Mouse (Mus musculus): ENCODE data around the gene Palm2. TPM values are rescaled to one million over a fixed set of nuclear protein-coding genes. Genes with fewer than 3 reads are reported as not detected.

Palm2 gene
- polyA plus RNA-seq, 1 experiment from 2014 or later: 0.05 TPM

GRCm38 (mm10) chr4:57694356-57695136 lies 260.5 kb downstream of the Palm2 start:
- ATAC-seq (peak; percentile 27; the same call in 1 of the 2 replicates), DNase-seq (no peak)
- H3K4me3 ChIP-seq (ENCODE audit: low read depth, low read length): no peak overlapping the region
- no peak overlapping the region for H3K4me2 ChIP-seq (ENCODE audit: low read depth, low read length)
- 62% methylated on average over 5 of the region's 5 CpGs for WGBS (ENCODE audit: insufficient replicate concordance)
- H3K36me3 ChIP-seq (replicated peaks; ENCODE audit: insufficient read depth, low read length): no peaks in the 10 kb centered on the region
- H3K9ac ChIP-seq (replicated peaks): no peak overlapping the region
- TF ChIP-seq CTCF (IDR thresholded peaks at IDR 0.05; ENCODE audit: low read depth) (no peak), EP300 (IDR thresholded peaks at IDR 0.05; ENCODE audit: low read depth) (no peak)
- H3K27ac ChIP-seq (ENCODE audit: low read depth): no peak overlapping the region
- H3K4me1 ChIP-seq (ENCODE audit: insufficient read depth): no peaks in the 10 kb centered on the region
- no peaks in the 10 kb centered on the region for H3K9me3 ChIP-seq (ENCODE audit: low read length)
- H3K27me3 ChIP-seq (ENCODE audit: insufficient read depth, low read length): no peaks in the 10 kb centered on the region

- Histone ChIP-seq H3K4me3 (ENCODE audit: low read depth, low read length) (no peak overlapping the region), H3K36me3 (replicated peaks; ENCODE audit: insufficient read depth, low read length) (no peaks in the 10 kb centered on the region), H3K9ac (replicated peaks) (no peak overlapping the region), H3K27ac (ENCODE audit: low read depth) (no peak overlapping the region), H3K9me3 (ENCODE audit: low read length) (no peaks in the 10 kb centered on the region), H3K4me1 (ENCODE audit: insufficient read depth) (no peaks in the 10 kb centered on the region), H3K4me2 (ENCODE audit: low read depth, low read length) (no peak overlapping the region), H3K27me3 (ENCODE audit: insufficient read depth, low read length) (no peaks in the 10 kb centered on the region)
- 85% methylated on average over 11 of the region's 11 CpGs for WGBS (ENCODE audit: insufficient replicate concordance)
- no peak for ATAC-seq
- TF ChIP-seq EP300 (IDR thresholded peaks at IDR 0.05; ENCODE audit: low read depth) (no peak), CTCF (IDR thresholded peaks at IDR 0.05; ENCODE audit: low read depth) (no peak)
- DNase-seq: no peak
Observed at GRCm38 (mm10) chr4:57696955-57697354, 262.9 kb downstream of the Palm2 start.

- no peak overlapping the region for H3K27ac ChIP-seq (ENCODE audit: low read depth)
- no peaks in the 10 kb centered on the region for H3K9me3 ChIP-seq (ENCODE audit: low read length)
- no peaks in the 10 kb centered on the region for H3K4me1 ChIP-seq (ENCODE audit: insufficient read depth)
- no peaks in the 10 kb centered on the region for H3K36me3 ChIP-seq (replicated peaks; ENCODE audit: insufficient read depth, low read length)
- 81% methylated on average over 12 of the region's 12 CpGs for WGBS (ENCODE audit: insufficient replicate concordance)
- H3K4me2 ChIP-seq (ENCODE audit: low read depth, low read length): no peak overlapping the region
- no peaks in the 10 kb centered on the region for H3K27me3 ChIP-seq (ENCODE audit: insufficient read depth, low read length)
- no peak overlapping the region for H3K4me3 ChIP-seq (ENCODE audit: low read depth, low read length)
- ATAC-seq (no peak), DNase-seq (no peak)
- TF ChIP-seq CTCF (IDR thresholded peaks at IDR 0.05; ENCODE audit: low read depth) (no peak), EP300 (IDR thresholded peaks at IDR 0.05; ENCODE audit: low read depth) (no peak)
- no peak overlapping the region for H3K9ac ChIP-seq (replicated peaks)
Observed at GRCm38 (mm10) chr4:57697918-57698611, 264.0 kb downstream of the Palm2 start.

- Histone ChIP-seq H3K27me3 (ENCODE audit: insufficient read depth, low read length) (no peaks in the 10 kb centered on the region), H3K4me2 (ENCODE audit: low read depth, low read length) (no peak overlapping the region), H3K4me1 (ENCODE audit: insufficient read depth) (no peaks in the 10 kb centered on the region), H3K36me3 (replicated peaks; ENCODE audit: insufficient read depth, low read length) (no peaks in the 10 kb centered on the region), H3K4me3 (ENCODE audit: low read depth, low read length) (no peak overlapping the region), H3K9me3 (ENCODE audit: low read length) (no peaks in the 10 kb centered on the region), H3K9ac (replicated peaks) (no peak overlapping the region), H3K27ac (ENCODE audit: low read depth) (no peak overlapping the region)
- DNase-seq (no peak), ATAC-seq (no peak)
- WGBS (ENCODE audit: insufficient replicate concordance): 73% methylated on average over 5 of the region's 5 CpGs
- TF ChIP-seq EP300 (IDR thresholded peaks at IDR 0.05; ENCODE audit: low read depth): no peak
Observed at GRCm38 (mm10) chr4:57701576-57701975, 267.5 kb downstream of the Palm2 start.

GRCm38 (mm10) chr4:57703574-57704470 lies 269.8 kb downstream of the Palm2 start:
- Histone ChIP-seq H3K4me1 (ENCODE audit: insufficient read depth) (no peaks in the 10 kb centered on the region), H3K4me2 (ENCODE audit: low read depth, low read length) (no peak overlapping the region), H3K36me3 (replicated peaks; ENCODE audit: insufficient read depth, low read length) (no peaks in the 10 kb centered on the region), H3K9ac (replicated peaks) (no peak overlapping the region), H3K27me3 (ENCODE audit: insufficient read depth, low read length) (no peaks in the 10 kb centered on the region), H3K4me3 (ENCODE audit: low read depth, low read length) (no peak overlapping the region), H3K9me3 (ENCODE audit: low read length) (no peaks in the 10 kb centered on the region), H3K27ac (ENCODE audit: low read depth) (no peak overlapping the region)
- ATAC-seq: no peak
- TF ChIP-seq CTCF (IDR thresholded peaks at IDR 0.05; ENCODE audit: low read depth): no peak
- no peak for TF ChIP-seq EP300 (IDR thresholded peaks at IDR 0.05; ENCODE audit: low read depth)
- no peak for DNase-seq
- 74% methylated on average over 11 of the region's 11 CpGs for whole genome bisulfite sequencing (ENCODE audit: insufficient replicate concordance)

GRCm38 (mm10) chr4:57704575-57704974 lies 270.5 kb downstream of the Palm2 start:
- Histone ChIP-seq H3K27me3 (ENCODE audit: insufficient read depth, low read length) (no peaks in the 10 kb centered on the region), H3K4me1 (ENCODE audit: insufficient read depth) (no peaks in the 10 kb centered on the region), H3K36me3 (replicated peaks; ENCODE audit: insufficient read depth, low read length) (no peaks in the 10 kb centered on the region), H3K4me3 (ENCODE audit: low read depth, low read length) (no peak overlapping the region), H3K9ac (replicated peaks) (no peak overlapping the region), H3K27ac (ENCODE audit: low read depth) (no peak overlapping the region), H3K4me2 (ENCODE audit: low read depth, low read length) (no peak overlapping the region), H3K9me3 (ENCODE audit: low read length) (no peaks in the 10 kb centered on the region)
- ATAC-seq (no peak), DNase-seq (no peak)
- TF ChIP-seq CTCF (IDR thresholded peaks at IDR 0.05; ENCODE audit: low read depth): no peak
- TF ChIP-seq EP300 (IDR thresholded peaks at IDR 0.05; ENCODE audit: low read depth): no peak
- WGBS (ENCODE audit: insufficient replicate concordance): 60% methylated on average over 7 of the region's 7 CpGs

Measured in liver, postnatal 0 days (tissue).